Mouse (Mus musculus): ENCODE measurements around the gene Bbs10.

Gene Bbs10

GRCm38 (mm10) chr10:111329326-111329725, 30.8 kb downstream of the Bbs10 start:
- peak; percentile 55 for DNase-seq

GRCm38 (mm10) chr10:111334902-111335301, 36.4 kb downstream of the Bbs10 start:
- DNase-seq = no peak

GRCm38 (mm10) chr10:111335517-111336352, 37.3 kb downstream of the Bbs10 start:
- peak; percentile 81 for DNase-seq

GRCm38 (mm10) chr10:111336353-111336713, 37.9 kb downstream of the Bbs10 start:
- DNase-seq = peak; percentile 56

GRCm38 (mm10) chr10:111339296-111339695, 40.8 kb downstream of the Bbs10 start:
- peak; percentile 74 for DNase-seq

GRCm38 (mm10) chr10:111341761-111342160, 43.3 kb downstream of the Bbs10 start:
- no peak for DNase-seq

GRCm38 (mm10) chr10:111343555-111343954, 45.1 kb downstream of the Bbs10 start:
- DNase-seq = no peak

- peak; percentile 54 for DNase-seq
These were observed 49.8 kb downstream of the Bbs10 start for GRCm38 (mm10) chr10:111348263-111348662.
